Mouse (Mus musculus): ENCODE data around the gene Cnot3. TPM values are rescaled to one million over a fixed set of nuclear protein-coding genes. Genes with fewer than 3 reads are reported as not detected.
"Not testable (repeated sequence)": the region's sequence is repeated elsewhere in the genome, so short reads cannot be mapped to it uniquely, and the experiment has no call there.

Gene Cnot3
- polyA plus RNA-seq, 1 experiment from 2014 or later, result 40.5 TPM

DNA sequence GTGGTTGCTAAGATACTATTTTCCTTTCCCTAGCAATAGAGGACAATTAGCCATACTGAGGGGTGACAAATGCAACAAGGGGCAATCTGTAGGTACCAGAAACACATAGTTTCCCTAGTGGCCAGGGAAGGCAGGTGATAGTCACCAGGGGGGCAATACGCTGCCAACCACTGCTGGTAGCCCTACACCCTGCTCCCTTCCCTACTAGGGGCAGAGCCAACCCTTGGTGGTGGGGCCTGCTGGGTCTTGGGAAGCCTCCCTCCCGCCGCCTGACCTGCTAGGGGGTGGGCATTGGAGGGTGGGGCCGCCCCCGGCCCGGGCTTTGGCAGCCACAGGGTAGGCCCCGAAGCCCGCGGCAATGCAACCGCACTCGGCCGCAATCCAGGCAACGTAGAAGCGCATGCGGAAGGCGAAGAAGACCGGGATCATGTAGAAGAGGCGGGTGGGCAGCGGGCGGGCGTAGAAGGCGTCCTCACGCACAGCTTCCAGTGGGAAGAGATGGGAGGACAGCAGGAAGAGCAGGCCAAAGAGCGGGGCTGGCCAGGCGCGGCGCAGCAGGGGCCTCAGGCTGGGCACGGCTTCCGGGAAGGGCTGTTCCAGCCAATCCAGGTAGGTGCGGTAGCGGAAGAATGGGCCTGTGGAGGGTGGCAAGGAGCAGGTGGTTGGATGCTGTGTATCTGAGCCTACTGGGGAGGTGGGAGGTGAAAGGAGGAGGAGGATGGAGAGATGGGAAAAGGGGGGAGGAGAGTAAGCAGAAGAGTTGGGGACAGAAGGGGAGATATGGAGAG is 40.5 kb downstream of the Cnot3 start:
- 84% methylated on average over 31 of the region's 31 CpGs for WGBS
- DNase-seq (ENCODE audit: low spot score) (no peak), ATAC-seq (no peak)
- no peak overlapping the region for H3K9ac ChIP-seq (ENCODE audit: low read length)
- H3K4me1 ChIP-seq (ENCODE audit: control insufficient read depth, insufficient read depth, low read length), result peaks cover 7% of the 10 kb centered on the region
- H3K4me2 ChIP-seq (ENCODE audit: low read length), result no peak overlapping the region
- H3K9me3 ChIP-seq (replicated peaks; ENCODE audit: control insufficient read depth, low read length), result no peaks in the 10 kb centered on the region
- H3K36me3 ChIP-seq (ENCODE audit: control insufficient read depth, insufficient read depth, low read length), result peaks cover 40% of the 10 kb centered on the region
- peak overlapping the region; percentile 65; the same call in 1 of the 2 replicates for H3K27ac ChIP-seq (ENCODE audit: low read depth, low read length)
- no peak overlapping the region for H3K4me3 ChIP-seq (ENCODE audit: low read depth, low read length)
- H3K27me3 ChIP-seq (replicated peaks; ENCODE audit: control insufficient read depth, insufficient read depth, low read length), result no peaks in the 10 kb centered on the region

DNA sequence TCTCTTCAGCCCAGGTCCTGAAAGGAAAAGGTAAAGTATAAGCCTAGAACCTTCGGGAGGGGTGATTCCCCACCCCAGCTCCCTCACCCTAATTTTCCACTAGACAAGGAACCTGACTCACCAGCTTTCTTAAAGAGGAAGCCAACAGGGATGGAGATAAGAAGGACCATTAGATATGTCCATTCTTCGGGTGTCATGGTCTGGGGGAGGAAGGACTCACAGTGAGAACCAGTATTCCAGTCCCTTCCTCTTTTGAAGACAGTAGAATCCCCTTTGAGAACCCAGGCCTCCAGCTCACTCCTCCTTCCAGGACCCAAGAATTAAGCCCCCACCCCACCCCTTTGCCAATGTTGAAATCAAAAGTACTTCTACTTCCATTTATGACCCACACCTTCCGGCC is 46.9 kb downstream of the Cnot3 start:
- Histone ChIP-seq H3K36me3 (ENCODE audit: control insufficient read depth, insufficient read depth, low read length) (peaks cover 25% of the 10 kb centered on the region), H3K4me2 (ENCODE audit: low read length) (peak overlapping the region; percentile 70), H3K4me1 (ENCODE audit: control insufficient read depth, insufficient read depth, low read length) (peaks cover 15% of the 10 kb centered on the region), H3K9ac (ENCODE audit: low read length) (peak overlapping the region; percentile 91), H3K27me3 (replicated peaks; ENCODE audit: control insufficient read depth, insufficient read depth, low read length) (no peaks in the 10 kb centered on the region), H3K9me3 (replicated peaks; ENCODE audit: control insufficient read depth, low read length) (no peaks in the 10 kb centered on the region), H3K27ac (ENCODE audit: low read depth, low read length) (no peak overlapping the region; the same call in 1 of the 2 replicates), H3K4me3 (ENCODE audit: low read depth, low read length) (peak overlapping the region; percentile 69)
- 47% methylated on average over 3 of the region's 3 CpGs for WGBS
- ATAC-seq (no peak), DNase-seq (ENCODE audit: low spot score) (no peak)

DNA sequence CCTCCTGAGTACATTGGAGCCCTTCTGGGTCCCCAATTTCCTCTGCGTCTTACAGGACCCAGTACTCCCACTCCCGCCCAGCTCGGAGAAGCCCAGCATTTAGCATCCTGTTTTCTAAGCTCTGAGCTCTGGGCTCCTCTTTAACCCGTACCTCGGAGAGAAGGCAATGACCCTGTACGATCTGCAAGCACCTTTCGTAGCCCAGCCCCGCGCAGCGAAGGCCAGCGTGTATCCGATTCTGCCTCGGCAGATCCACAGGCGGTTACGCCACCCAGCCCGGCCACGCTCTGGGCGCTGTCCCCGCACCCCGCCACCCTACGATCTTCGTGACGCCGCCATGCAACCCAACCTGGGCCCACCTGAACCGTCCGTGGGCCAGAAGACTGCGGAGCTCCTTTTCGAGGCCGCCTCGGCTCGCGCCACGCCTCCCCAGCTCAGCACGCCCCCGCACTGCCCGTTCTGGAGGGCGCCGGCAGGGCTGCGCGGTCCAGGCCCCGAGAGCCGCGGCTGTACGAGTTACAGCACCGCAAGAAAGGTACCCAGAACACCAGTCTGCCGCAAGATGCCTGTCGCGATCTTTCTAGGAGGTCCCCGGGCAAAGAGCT is 47.4 kb downstream of the Cnot3 start, which contains the start of gene Tsen34:
TSS of gene Tsen34 (plus strand) at position 482 of the 605 bp plus-strand sequence.
- peaks cover 26% of the 10 kb centered on the region for H3K36me3 ChIP-seq (ENCODE audit: control insufficient read depth, insufficient read depth, low read length)
- DNase-seq (ENCODE audit: low spot score) (no peak), ATAC-seq (peak; percentile 0)
- peak within 1 kb of the TSS; percentile 70 for H3K4me2 ChIP-seq (ENCODE audit: low read length)
- H3K27me3 ChIP-seq (replicated peaks; ENCODE audit: control insufficient read depth, insufficient read depth, low read length), result no peaks in the 10 kb centered on the region
- peak within 1 kb of the TSS; percentile 91 for H3K9ac ChIP-seq (ENCODE audit: low read length)
- H3K4me1 ChIP-seq (ENCODE audit: control insufficient read depth, insufficient read depth, low read length), result peaks cover 15% of the 10 kb centered on the region
- under 1% methylated on average over 49 of the region's 49 CpGs for WGBS
- no peaks in the 10 kb centered on the region for H3K9me3 ChIP-seq (replicated peaks; ENCODE audit: control insufficient read depth, low read length)
- peak within 1 kb of the TSS; percentile 79 for H3K27ac ChIP-seq (ENCODE audit: low read depth, low read length)
- H3K4me3 ChIP-seq (ENCODE audit: low read depth, low read length), result peak within 1 kb of the TSS; percentile 69

- DNase-seq (ENCODE audit: low spot score) (peak; percentile 100), ATAC-seq (peak; percentile 92)
- peak within 1 kb of the TSS; percentile 91 for H3K9ac ChIP-seq (ENCODE audit: low read length)
- no peaks in the 10 kb centered on the region for H3K9me3 ChIP-seq (replicated peaks; ENCODE audit: control insufficient read depth, low read length)
- peak within 1 kb of the TSS; percentile 69 for H3K4me3 ChIP-seq (ENCODE audit: low read depth, low read length)
- peaks cover 15% of the 10 kb centered on the region for H3K4me1 ChIP-seq (ENCODE audit: control insufficient read depth, insufficient read depth, low read length)
- peak within 1 kb of the TSS; percentile 70 for H3K4me2 ChIP-seq (ENCODE audit: low read length)
- H3K27me3 ChIP-seq (replicated peaks; ENCODE audit: control insufficient read depth, insufficient read depth, low read length), result no peaks in the 10 kb centered on the region
- H3K27ac ChIP-seq (ENCODE audit: low read depth, low read length), result peak within 1 kb of the TSS; percentile 79
- WGBS, result under 1% methylated on average over 55 of the region's 55 CpGs
- peaks cover 29% of the 10 kb centered on the region for H3K36me3 ChIP-seq (ENCODE audit: control insufficient read depth, insufficient read depth, low read length)
These were observed 48.1 kb downstream of the Cnot3 start, which contains the start of gene Mboat7 for GRCm38 (mm10) chr7:3692987-3693808. Gene Mboat7, minus strand, starts transcription at chr7:3693523.

- Histone ChIP-seq H3K36me3 (ENCODE audit: control insufficient read depth, insufficient read depth, low read length) (peaks cover 31% of the 10 kb centered on the region), H3K27ac (ENCODE audit: low read depth, low read length) (peak overlapping the region; percentile 79), H3K4me3 (ENCODE audit: low read depth, low read length) (peak overlapping the region; percentile 69), H3K9me3 (replicated peaks; ENCODE audit: control insufficient read depth, low read length) (no peaks in the 10 kb centered on the region), H3K4me2 (ENCODE audit: low read length) (peak overlapping the region; percentile 70), H3K4me1 (ENCODE audit: control insufficient read depth, insufficient read depth, low read length) (peaks cover 15% of the 10 kb centered on the region), H3K27me3 (replicated peaks; ENCODE audit: control insufficient read depth, insufficient read depth, low read length) (no peaks in the 10 kb centered on the region), H3K9ac (ENCODE audit: low read length) (peak overlapping the region; percentile 91)
- DNase-seq (ENCODE audit: low spot score) (no peak), ATAC-seq (no peak)
- 0% methylated on average over 18 of the region's 18 CpGs for WGBS
These were observed 48.7 kb downstream of the Cnot3 start for GRCm38 (mm10) chr7:3693809-3694075.

DNA sequence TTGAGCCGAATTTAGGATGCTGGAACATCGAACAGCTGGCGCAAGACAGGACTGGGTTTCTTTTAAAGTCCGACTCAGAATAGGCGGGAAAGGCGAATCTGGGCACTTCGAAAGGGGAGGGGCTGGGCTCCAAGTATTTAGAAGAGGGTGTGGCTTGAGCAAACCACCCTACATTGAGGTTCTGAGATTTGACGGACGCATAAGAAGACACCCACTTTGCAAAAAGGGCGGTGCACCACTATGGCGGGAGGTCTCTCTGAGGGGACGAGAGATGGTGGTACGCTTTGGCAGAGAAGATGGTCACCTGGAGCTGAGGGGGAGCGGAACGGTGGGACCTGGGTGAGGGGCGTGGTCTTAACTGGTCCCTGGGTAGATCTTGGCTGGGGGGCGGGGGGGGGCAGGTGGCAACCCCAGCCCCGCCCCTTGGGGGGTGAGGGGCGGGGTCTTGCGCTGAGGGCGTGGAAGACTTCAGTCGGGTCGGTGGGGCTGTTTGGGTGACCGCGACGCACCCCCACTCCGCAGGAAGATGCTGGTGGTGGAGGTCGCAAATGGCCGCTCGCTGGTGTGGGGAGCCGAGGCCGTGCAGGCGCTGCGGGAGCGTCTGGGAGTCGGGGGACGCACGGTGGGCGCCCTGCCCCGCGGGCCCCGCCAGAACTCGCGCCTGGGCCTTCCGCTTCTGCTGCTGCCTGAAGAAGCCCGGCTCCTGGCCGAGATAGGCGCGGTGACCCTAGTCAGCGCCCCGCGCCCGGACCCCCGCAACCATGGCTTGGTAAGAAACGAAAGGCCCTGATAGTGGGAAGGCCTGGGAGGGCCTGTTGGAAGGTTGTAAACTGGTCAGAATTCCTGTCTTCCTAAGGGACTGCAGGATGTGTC is 49.2 kb downstream of the Cnot3 start:
- ATAC-seq, result peak; percentile 45
- 1% methylated on average over 41 of the region's 55 CpGs for WGBS
- H3K4me2 ChIP-seq (ENCODE audit: low read length), result peak overlapping the region; percentile 70
- peak overlapping the region; percentile 91 for H3K9ac ChIP-seq (ENCODE audit: low read length)
- peak overlapping the region; percentile 79 for H3K27ac ChIP-seq (ENCODE audit: low read depth, low read length)
- H3K4me1 ChIP-seq (ENCODE audit: control insufficient read depth, insufficient read depth, low read length), result peaks cover 15% of the 10 kb centered on the region
- H3K27me3 ChIP-seq (replicated peaks; ENCODE audit: control insufficient read depth, insufficient read depth, low read length), result no peaks in the 10 kb centered on the region
- no peaks in the 10 kb centered on the region for H3K9me3 ChIP-seq (replicated peaks; ENCODE audit: control insufficient read depth, low read length)
- H3K4me3 ChIP-seq (ENCODE audit: low read depth, low read length), result peak overlapping the region; percentile 69
- peak; percentile 87 for DNase-seq (ENCODE audit: low spot score)
- peaks cover 36% of the 10 kb centered on the region for H3K36me3 ChIP-seq (ENCODE audit: control insufficient read depth, insufficient read depth, low read length)

- not testable (repeated sequence) for H3K27me3 ChIP-seq (replicated peaks; ENCODE audit: control insufficient read depth, insufficient read depth, low read length); H3K9me3 ChIP-seq (replicated peaks; ENCODE audit: control insufficient read depth, low read length); DNase-seq (ENCODE audit: low spot score); ATAC-seq; H3K27ac ChIP-seq (ENCODE audit: low read depth, low read length)
- Histone ChIP-seq H3K4me3 (ENCODE audit: low read depth, low read length) (peak overlapping the region; percentile 69), H3K9ac (ENCODE audit: low read length) (peak overlapping the region; percentile 91), H3K36me3 (ENCODE audit: control insufficient read depth, insufficient read depth, low read length) (peaks cover 40% of the 10 kb centered on the region), H3K4me2 (ENCODE audit: low read length) (peak overlapping the region; percentile 70), H3K4me1 (ENCODE audit: control insufficient read depth, insufficient read depth, low read length) (peaks cover 15% of the 10 kb centered on the region)
- WGBS, result 4% methylated on average over 9 of the region's 9 CpGs
These were observed 49.9 kb downstream of the Cnot3 start for GRCm38 (mm10) chr7:3694949-3695305.

- Histone ChIP-seq H3K4me2 (ENCODE audit: low read length) (no peak overlapping the region), H3K36me3 (ENCODE audit: control insufficient read depth, insufficient read depth, low read length) (peaks cover 52% of the 10 kb centered on the region), H3K27ac (ENCODE audit: low read depth, low read length) (no peak overlapping the region), H3K4me3 (ENCODE audit: low read depth, low read length) (no peak overlapping the region), H3K4me1 (ENCODE audit: control insufficient read depth, insufficient read depth, low read length) (peaks cover 9% of the 10 kb centered on the region), H3K9ac (ENCODE audit: low read length) (no peak overlapping the region), H3K9me3 (replicated peaks; ENCODE audit: control insufficient read depth, low read length) (no peaks in the 10 kb centered on the region), H3K27me3 (replicated peaks; ENCODE audit: control insufficient read depth, insufficient read depth, low read length) (no peaks in the 10 kb centered on the region)
- DNase-seq (ENCODE audit: low spot score) (no peak), ATAC-seq (no peak)
- 96% methylated on average over 6 of the region's 6 CpGs for WGBS
These were observed 53.4 kb downstream of the Cnot3 start for GRCm38 (mm10) chr7:3698471-3698870.
